Mouse (Mus musculus) hindbrain, embryonic 12.5 days (tissue): ENCODE data around the gene Sema5a. TPM values are rescaled to one million over a fixed set of nuclear protein-coding genes. Genes with fewer than 3 reads are reported as not detected.

Experiments
- ATAC-seq: fragments of 200-750 bp; cut with Nextera tagmentation; 2 replicates; pipeline ENCODE4 v1.8.0; 2017; ENCODE audit warnings: moderate TSS enrichment; ENCODE audit not compliant: low FRiP score
- H3K27ac ChIP-seq: fragments of 300-500 bp; sonication (generic); 2 replicates; pipeline ENCODE4 v1.5.1; 2016; ENCODE audit warnings: mild to moderate bottlenecking
- H3K27me3 ChIP-seq: fragments of 300-500 bp; sonication (generic); 2 replicates; pipeline ENCODE4 v1.6.1; 2016; ENCODE audit warnings: mild to moderate bottlenecking
- H3K36me3 ChIP-seq: fragments of 300-500 bp; sonication (generic); 2 replicates; pipeline ENCODE4 v1.6.1; 2016; ENCODE audit warnings: mild to moderate bottlenecking
- H3K4me1 ChIP-seq: fragments of 300-500 bp; sonication (generic); 2 replicates; pipeline ENCODE4 v1.6.1; 2016
- H3K4me2 ChIP-seq: fragments of 300-500 bp; sonication (generic); replicated peaks from 2 replicates; pipeline ENCODE4 v1.6.1; 2016; ENCODE audit warnings: mild to moderate bottlenecking
- H3K4me3 ChIP-seq: fragments of 300-500 bp; sonication (generic); 2 replicates; pipeline ENCODE4 v1.5.1; 2016; ENCODE audit warnings: mild to moderate bottlenecking
- H3K9ac ChIP-seq: fragments of 300-500 bp; sonication (generic); 2 replicates; pipeline ENCODE4 v1.6.1; 2016; ENCODE audit warnings: mild to moderate bottlenecking, moderate library complexity
- H3K9me3 ChIP-seq: fragments of 300-500 bp; sonication (generic); replicated peaks from 2 replicates; pipeline ENCODE4 v1.6.1; 2016; ENCODE audit warnings: mild to moderate bottlenecking
- WGBS: fragments of 180-500 bp; shearing (Covaris S2); methylation state at CpG from one replicate; pipeline ENCODE4 v1.1.7; 2016; 5-methylcytosine and 5-hydroxymethylcytosine counted together
- polyA plus RNA-seq: library from polyadenylated mRNA; unstranded; fragments of >200 nt; fragmentation: Nextera tagmentation; extraction: Ambion mirVana; gene quantifications from 2 replicates; pipeline ENCODE4 v1.2.1, GENCODE M21; 2016

Sema5a gene
- polyA plus RNA-seq, 1 experiment from 2014 or later, result 11.2 TPM

- no peak overlapping the region for H3K27ac ChIP-seq
These were observed 362.6 kb downstream of the Sema5a start for GRCm38 (mm10) chr15:32607236-32607635.

GRCm38 (mm10) chr15:32610776-32611175, 366.2 kb downstream of the Sema5a start:
- Histone ChIP-seq H3K9me3 (no peaks in the 10 kb centered on the region), H3K36me3 (no peaks in the 10 kb centered on the region), H3K27ac (no peak overlapping the region), H3K4me2 (no peak overlapping the region), H3K4me3 (no peak overlapping the region), H3K4me1 (no peaks in the 10 kb centered on the region), H3K9ac (no peak overlapping the region), H3K27me3 (no peaks in the 10 kb centered on the region)
- WGBS, result 83% methylated on average over 2 of the region's 2 CpGs
- ATAC-seq, result no peak

More at GRCm38 (mm10) chr15:32607236-32607635, 362.6 kb downstream of the Sema5a start:
- WGBS, result 77% methylated on average over 3 of the region's 3 CpGs
- ATAC-seq, result no peak
- no peaks in the 10 kb centered on the region for H3K4me1 ChIP-seq
- H3K4me3 ChIP-seq, result no peak overlapping the region
- H3K9me3 ChIP-seq, result no peaks in the 10 kb centered on the region
- no peaks in the 10 kb centered on the region for H3K36me3 ChIP-seq
- H3K9ac ChIP-seq, result no peak overlapping the region
- H3K4me2 ChIP-seq, result no peak overlapping the region
- H3K27me3 ChIP-seq, result no peaks in the 10 kb centered on the region

GRCm38 (mm10) chr15:32611201-32611600, 366.6 kb downstream of the Sema5a start:
- H3K4me2 ChIP-seq, result no peak overlapping the region
- WGBS, result 91% methylated on average over 7 of the region's 7 CpGs
- H3K27ac ChIP-seq, result no peak overlapping the region
- no peaks in the 10 kb centered on the region for H3K27me3 ChIP-seq
- H3K4me3 ChIP-seq, result no peak overlapping the region
- no peaks in the 10 kb centered on the region for H3K9me3 ChIP-seq
- no peak for ATAC-seq
- H3K4me1 ChIP-seq, result no peaks in the 10 kb centered on the region
- no peak overlapping the region for H3K9ac ChIP-seq
- H3K36me3 ChIP-seq, result no peaks in the 10 kb centered on the region

- Histone ChIP-seq H3K9me3 (no peaks in the 10 kb centered on the region), H3K36me3 (no peaks in the 10 kb centered on the region), H3K4me2 (no peak overlapping the region), H3K27ac (no peak overlapping the region), H3K9ac (no peak overlapping the region), H3K4me1 (no peaks in the 10 kb centered on the region), H3K27me3 (no peaks in the 10 kb centered on the region), H3K4me3 (no peak overlapping the region)
- WGBS, result 87% methylated on average over 6 of the region's 6 CpGs
- no peak for ATAC-seq
These were observed 369.1 kb downstream of the Sema5a start for GRCm38 (mm10) chr15:32613718-32614117.

GRCm38 (mm10) chr15:32615773-32616172, 371.2 kb downstream of the Sema5a start:
- ATAC-seq, result no peak
- H3K27me3 ChIP-seq, result no peaks in the 10 kb centered on the region
- no peaks in the 10 kb centered on the region for H3K9me3 ChIP-seq
- H3K27ac ChIP-seq, result no peak overlapping the region
- H3K9ac ChIP-seq, result no peak overlapping the region
- H3K4me3 ChIP-seq, result no peak overlapping the region
- H3K4me2 ChIP-seq, result no peak overlapping the region
- 88% methylated on average over 5 of the region's 5 CpGs for WGBS
- no peaks in the 10 kb centered on the region for H3K4me1 ChIP-seq
- no peaks in the 10 kb centered on the region for H3K36me3 ChIP-seq

GRCm38 (mm10) chr15:32619199-32619598, 374.6 kb downstream of the Sema5a start:
- H3K36me3 ChIP-seq, result no peaks in the 10 kb centered on the region
- no peak overlapping the region for H3K4me2 ChIP-seq
- no peak overlapping the region for H3K27ac ChIP-seq
- ATAC-seq, result no peak
- H3K27me3 ChIP-seq, result no peaks in the 10 kb centered on the region
- no peak overlapping the region for H3K9ac ChIP-seq
- 0 out of 2 replicates have a peak, but pooled peaks cover 3% of the 10 kb centered on the region for H3K4me1 ChIP-seq
- WGBS, result 61% methylated on average over 2 of the region's 2 CpGs
- H3K4me3 ChIP-seq, result no peak overlapping the region
- no peaks in the 10 kb centered on the region for H3K9me3 ChIP-seq

- no peaks in the 10 kb centered on the region for H3K9me3 ChIP-seq
- no peak overlapping the region for H3K4me2 ChIP-seq
- no peak overlapping the region for H3K4me3 ChIP-seq
- no peaks in the 10 kb centered on the region; the same call in 1 of the 2 replicates for H3K27me3 ChIP-seq
- ATAC-seq, result no peak
- H3K9ac ChIP-seq, result no peak overlapping the region
- no peak overlapping the region for H3K27ac ChIP-seq
- no peaks in the 10 kb centered on the region for H3K36me3 ChIP-seq
- WGBS, result 73% methylated on average over 12 of the region's 12 CpGs
- H3K4me1 ChIP-seq, result 0 out of 2 replicates have a peak, but pooled peaks cover 3% of the 10 kb centered on the region
These were observed 378.6 kb downstream of the Sema5a start for GRCm38 (mm10) chr15:32623037-32623739.

GRCm38 (mm10) chr15:32624106-32624505, 379.5 kb downstream of the Sema5a start:
- Histone ChIP-seq H3K36me3 (no peaks in the 10 kb centered on the region), H3K9ac (no peak overlapping the region), H3K4me3 (no peak overlapping the region), H3K4me2 (no peak overlapping the region), H3K27me3 (no peaks in the 10 kb centered on the region; the same call in 1 of the 2 replicates), H3K9me3 (no peaks in the 10 kb centered on the region), H3K27ac (no peak overlapping the region), H3K4me1 (0 out of 2 replicates have a peak, but pooled peaks cover 3% of the 10 kb centered on the region)
- ATAC-seq, result no peak
- 42% methylated on average over 4 of the region's 4 CpGs for WGBS

- no peak for ATAC-seq
- H3K36me3 ChIP-seq, result no peaks in the 10 kb centered on the region
- 93% methylated on average over 2 of the region's 2 CpGs for WGBS
These were observed 381.4 kb downstream of the Sema5a start for GRCm38 (mm10) chr15:32626031-32626430.

GRCm38 (mm10) chr15:32633713-32634112, 389.1 kb downstream of the Sema5a start:
- no peak for ATAC-seq
- Histone ChIP-seq H3K4me1 (no peaks in the 10 kb centered on the region), H3K36me3 (no peaks in the 10 kb centered on the region), H3K4me2 (no peak overlapping the region), H3K27me3 (no peaks in the 10 kb centered on the region), H3K9ac (no peak overlapping the region), H3K4me3 (no peak overlapping the region), H3K27ac (no peak overlapping the region), H3K9me3 (0 out of 2 replicates have a peak, but pooled peaks cover 2% of the 10 kb centered on the region)
- WGBS, result 95% methylated on average over 8 of the region's 8 CpGs

More at GRCm38 (mm10) chr15:32626031-32626430, 381.4 kb downstream of the Sema5a start:
- no peak overlapping the region for H3K27ac ChIP-seq
- no peak overlapping the region for H3K4me2 ChIP-seq
- 0 out of 2 replicates have a peak, but pooled peaks cover 3% of the 10 kb centered on the region for H3K4me1 ChIP-seq
- no peaks in the 10 kb centered on the region; the same call in 1 of the 2 replicates for H3K27me3 ChIP-seq
- no peak overlapping the region for H3K4me3 ChIP-seq
- no peak overlapping the region for H3K9ac ChIP-seq
- H3K9me3 ChIP-seq, result 0 out of 2 replicates have a peak, but pooled peaks cover 2% of the 10 kb centered on the region

- Histone ChIP-seq H3K9ac (no peak overlapping the region), H3K4me3 (no peak overlapping the region), H3K4me2 (no peak overlapping the region), H3K27ac (no peak overlapping the region), H3K4me1 (no peaks in the 10 kb centered on the region), H3K36me3 (no peaks in the 10 kb centered on the region), H3K9me3 (no peaks in the 10 kb centered on the region), H3K27me3 (no peaks in the 10 kb centered on the region)
- ATAC-seq, result no peak
- 76% methylated on average over 3 of the region's 3 CpGs for WGBS
These were observed 393.3 kb downstream of the Sema5a start for GRCm38 (mm10) chr15:32637879-32638278.

- Histone ChIP-seq H3K9me3 (no peaks in the 10 kb centered on the region), H3K27ac (no peak overlapping the region), H3K9ac (no peak overlapping the region), H3K4me3 (no peak overlapping the region), H3K36me3 (no peaks in the 10 kb centered on the region), H3K27me3 (no peaks in the 10 kb centered on the region), H3K4me1 (no peaks in the 10 kb centered on the region), H3K4me2 (no peak overlapping the region)
- no peak for ATAC-seq
- 80% methylated on average over 1 of the region's 1 CpGs for WGBS
These were observed 402.6 kb downstream of the Sema5a start for GRCm38 (mm10) chr15:32647061-32647687.
